Mouse (Mus musculus): ENCODE data around the gene Cstf2t. TPM values are rescaled to one million over a fixed set of nuclear protein-coding genes. Genes with fewer than 3 reads are reported as not detected.

Cstf2t gene
- polyA plus RNA-seq, 1 experiment from 2014 or later: 17.3 TPM

- ATAC-seq (ENCODE audit: low FRiP score, low TSS enrichment) (no peak), DNase-seq (ENCODE audit: low spot score) (no peak)
- no peaks in the 10 kb centered on the region for H3K9me3 ChIP-seq (ENCODE audit: control insufficient read depth, low read length)
- no peak overlapping the region for H3K27ac ChIP-seq (replicated peaks)
- no peak overlapping the region for H3K4me3 ChIP-seq (ENCODE audit: low read depth, low read length)
- H3K4me2 ChIP-seq (replicated peaks; ENCODE audit: low read depth): no peak overlapping the region
- 28% methylated on average over 4 of the region's 4 CpGs for WGBS
- no peaks in the 10 kb centered on the region for H3K27me3 ChIP-seq (ENCODE audit: control insufficient read depth, insufficient read depth, low read length)
- no peaks in the 10 kb centered on the region for H3K4me1 ChIP-seq (replicated peaks; ENCODE audit: control insufficient read depth, insufficient read depth)
- H3K9ac ChIP-seq (ENCODE audit: low read length): no peak overlapping the region
- no peaks in the 10 kb centered on the region for H3K36me3 ChIP-seq (ENCODE audit: control insufficient read depth, insufficient read depth, low read length)
- TF ChIP-seq CTCF (IDR thresholded peaks at IDR 0.05; ENCODE audit: low read depth) (no peak), EP300 (optimal IDR thresholded peaks at IDR 0.05) (no peak)
Measured at GRCm38 (mm10) chr19:31114690-31115089, 32.1 kb downstream of the Cstf2t start.

DNA sequence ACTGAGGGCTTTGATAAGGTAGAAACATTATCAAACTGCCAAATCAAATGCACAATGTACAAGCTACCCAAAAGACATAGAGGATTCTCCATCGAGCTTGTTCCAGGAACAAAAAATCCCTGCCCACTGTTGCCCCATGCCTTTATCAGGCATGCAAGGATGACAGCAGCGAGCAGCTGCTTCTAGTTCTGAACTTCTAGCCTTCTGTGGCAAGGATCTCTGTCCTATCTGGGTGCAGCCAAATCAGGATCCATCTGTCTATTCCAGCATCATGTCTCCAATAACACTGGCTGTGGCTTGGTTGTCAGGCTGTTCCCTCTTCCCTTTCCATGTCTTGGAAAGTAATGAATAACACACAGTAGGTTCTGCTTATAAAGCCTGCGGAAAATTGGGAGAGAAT lies 42.0 kb downstream of the Cstf2t start:
- WGBS: 81% methylated on average over 3 of the region's 3 CpGs
- Histone ChIP-seq H3K27me3 (ENCODE audit: control insufficient read depth, insufficient read depth, low read length) (no peaks in the 10 kb centered on the region), H3K36me3 (ENCODE audit: control insufficient read depth, insufficient read depth, low read length) (no peaks in the 10 kb centered on the region), H3K4me1 (replicated peaks; ENCODE audit: control insufficient read depth, insufficient read depth) (no peaks in the 10 kb centered on the region), H3K4me2 (replicated peaks; ENCODE audit: low read depth) (no peak overlapping the region), H3K9me3 (ENCODE audit: control insufficient read depth, low read length) (no peaks in the 10 kb centered on the region), H3K27ac (replicated peaks) (no peak overlapping the region), H3K4me3 (ENCODE audit: low read depth, low read length) (no peak overlapping the region), H3K9ac (ENCODE audit: low read length) (no peak overlapping the region)
- DNase-seq (ENCODE audit: low spot score) (no peak), ATAC-seq (ENCODE audit: low FRiP score, low TSS enrichment) (no peak)
- TF ChIP-seq CTCF (IDR thresholded peaks at IDR 0.05; ENCODE audit: low read depth): no peak
- no peak for TF ChIP-seq EP300 (optimal IDR thresholded peaks at IDR 0.05)

GRCm38 (mm10) chr19:31132614-31133013 lies 50.0 kb downstream of the Cstf2t start:
- Histone ChIP-seq H3K36me3 (ENCODE audit: control insufficient read depth, insufficient read depth, low read length) (no peaks in the 10 kb centered on the region), H3K27ac (replicated peaks) (no peak overlapping the region), H3K9me3 (ENCODE audit: control insufficient read depth, low read length) (no peaks in the 10 kb centered on the region), H3K4me2 (replicated peaks; ENCODE audit: low read depth) (no peak overlapping the region), H3K4me3 (ENCODE audit: low read depth, low read length) (no peak overlapping the region), H3K4me1 (replicated peaks; ENCODE audit: control insufficient read depth, insufficient read depth) (no peaks in the 10 kb centered on the region), H3K27me3 (ENCODE audit: control insufficient read depth, insufficient read depth, low read length) (no peaks in the 10 kb centered on the region), H3K9ac (ENCODE audit: low read length) (no peak overlapping the region)
- TF ChIP-seq EP300 (optimal IDR thresholded peaks at IDR 0.05) (no peak), CTCF (IDR thresholded peaks at IDR 0.05; ENCODE audit: low read depth) (no peak)
- no peak for ATAC-seq (ENCODE audit: low FRiP score, low TSS enrichment)
- no peak for DNase-seq (ENCODE audit: low spot score)
- WGBS: 82% methylated on average over 8 of the region's 8 CpGs

DNA sequence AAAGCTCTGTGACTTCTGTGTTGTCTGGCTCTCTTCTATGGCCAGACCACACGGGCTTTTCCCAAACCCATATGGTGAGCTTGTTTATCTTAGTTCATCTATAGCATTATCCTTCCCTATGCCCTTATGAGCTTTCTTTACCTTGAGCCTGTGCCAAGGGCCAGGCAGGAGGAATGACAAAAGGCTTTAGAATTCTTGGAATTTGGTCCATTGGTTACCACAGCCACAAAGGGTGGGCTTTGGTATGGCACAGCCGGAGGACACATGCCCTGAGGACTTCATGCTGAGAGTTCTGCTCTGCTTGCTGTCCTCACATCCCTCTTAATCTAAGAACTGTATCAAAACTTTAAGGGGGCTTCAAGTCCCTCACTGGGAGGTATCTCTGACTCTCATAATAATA lies 53.7 kb downstream of the Cstf2t start:
- no peak overlapping the region for H3K9ac ChIP-seq (ENCODE audit: low read length)
- no peak for ATAC-seq (ENCODE audit: low FRiP score, low TSS enrichment)
- WGBS: 22% methylated on average over 2 of the region's 2 CpGs

More for the DNA sequence above, 53.7 kb downstream of the Cstf2t start:
- no peaks in the 10 kb centered on the region for H3K27me3 ChIP-seq (ENCODE audit: control insufficient read depth, insufficient read depth, low read length)
- H3K4me2 ChIP-seq (replicated peaks; ENCODE audit: low read depth): no peak overlapping the region
- no peaks in the 10 kb centered on the region for H3K9me3 ChIP-seq (ENCODE audit: control insufficient read depth, low read length)
- DNase-seq (ENCODE audit: low spot score): no peak
- H3K36me3 ChIP-seq (ENCODE audit: control insufficient read depth, insufficient read depth, low read length): no peaks in the 10 kb centered on the region
- H3K4me3 ChIP-seq (ENCODE audit: low read depth, low read length): no peak overlapping the region
- TF ChIP-seq CTCF (IDR thresholded peaks at IDR 0.05; ENCODE audit: low read depth) (no peak), EP300 (optimal IDR thresholded peaks at IDR 0.05) (no peak)
- no peaks in the 10 kb centered on the region for H3K4me1 ChIP-seq (replicated peaks; ENCODE audit: control insufficient read depth, insufficient read depth)
- H3K27ac ChIP-seq (replicated peaks): no peak overlapping the region
